Mouse (Mus musculus): Measurements from ENCODE around the gene Gm45521. TPM values are rescaled to one million over a fixed set of nuclear protein-coding genes. Genes with fewer than 3 reads are reported as not detected.

The Gm45521 gene
- total RNA-seq (2021): not detected
- long read RNA-seq, experiment 1: 0 reads
- long read RNA-seq, experiment 2: 0 reads

- TF ChIP-seq CTCF (IDR thresholded peaks at IDR 0.05): no peak
- no peak for DNase-seq (ENCODE audit: extremely low spot score in 1 of 2, low spot score in 2 of 2)
- H3K4me3 ChIP-seq: no peak within 1 kb of the TSS
- no peak within 1 kb of the TSS for H3K27ac ChIP-seq
- intact Hi-C loops (cut with DNase I): no loop called here
Observed at GRCm38 (mm10) chr14:7957049-7957448, at the start of gene Gm45521. Gm45521 (plus strand) TSS chr14:7957288.

GRCm38 (mm10) chr14:7909472-7909871, 47.6 kb upstream of the Gm45521 start:
- Histone ChIP-seq H3K4me3 (no peak overlapping the region), H3K27ac (no peak overlapping the region)
- no peak for DNase-seq (ENCODE audit: extremely low spot score in 1 of 2, low spot score in 2 of 2)
- TF ChIP-seq CTCF (IDR thresholded peaks at IDR 0.05): no peak
- intact Hi-C loops (cut with DNase I): no loop called here

- intact Hi-C loops (cut with DNase I): no loop called here
- no peak for DNase-seq (ENCODE audit: extremely low spot score in 1 of 2, low spot score in 2 of 2)
- no peak overlapping the region for H3K4me3 ChIP-seq
- no peak for TF ChIP-seq CTCF (IDR thresholded peaks at IDR 0.05)
- no peak overlapping the region for H3K27ac ChIP-seq
Observed at GRCm38 (mm10) chr14:7913842-7914241, 43.2 kb upstream of the Gm45521 start.

DNA sequence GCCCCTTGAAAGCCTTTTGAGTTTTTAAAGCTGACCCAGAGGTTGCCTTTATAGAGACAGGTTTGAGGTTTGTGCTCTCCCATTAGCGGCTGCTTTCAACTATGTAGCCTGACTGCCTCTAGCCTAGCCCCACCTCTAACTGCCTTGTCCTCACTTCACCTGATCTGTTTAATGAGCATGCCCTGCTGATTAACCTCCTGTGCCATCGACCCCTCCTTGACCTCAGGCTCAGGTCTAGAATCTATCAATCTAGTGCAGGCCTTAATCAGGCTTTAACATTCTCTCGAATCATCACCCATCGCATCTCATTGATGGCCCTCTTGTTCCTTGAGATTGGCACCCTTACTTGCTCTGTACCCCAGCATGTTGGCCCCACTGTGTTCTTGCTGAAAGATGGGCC, 42.6 kb upstream of the Gm45521 start:
- intact Hi-C loops (cut with DNase I): no loop called here
- Histone ChIP-seq H3K27ac (no peak overlapping the region), H3K4me3 (no peak overlapping the region)
- no peak for TF ChIP-seq CTCF (IDR thresholded peaks at IDR 0.05)
- no peak for DNase-seq (ENCODE audit: extremely low spot score in 1 of 2, low spot score in 2 of 2)

DNA sequence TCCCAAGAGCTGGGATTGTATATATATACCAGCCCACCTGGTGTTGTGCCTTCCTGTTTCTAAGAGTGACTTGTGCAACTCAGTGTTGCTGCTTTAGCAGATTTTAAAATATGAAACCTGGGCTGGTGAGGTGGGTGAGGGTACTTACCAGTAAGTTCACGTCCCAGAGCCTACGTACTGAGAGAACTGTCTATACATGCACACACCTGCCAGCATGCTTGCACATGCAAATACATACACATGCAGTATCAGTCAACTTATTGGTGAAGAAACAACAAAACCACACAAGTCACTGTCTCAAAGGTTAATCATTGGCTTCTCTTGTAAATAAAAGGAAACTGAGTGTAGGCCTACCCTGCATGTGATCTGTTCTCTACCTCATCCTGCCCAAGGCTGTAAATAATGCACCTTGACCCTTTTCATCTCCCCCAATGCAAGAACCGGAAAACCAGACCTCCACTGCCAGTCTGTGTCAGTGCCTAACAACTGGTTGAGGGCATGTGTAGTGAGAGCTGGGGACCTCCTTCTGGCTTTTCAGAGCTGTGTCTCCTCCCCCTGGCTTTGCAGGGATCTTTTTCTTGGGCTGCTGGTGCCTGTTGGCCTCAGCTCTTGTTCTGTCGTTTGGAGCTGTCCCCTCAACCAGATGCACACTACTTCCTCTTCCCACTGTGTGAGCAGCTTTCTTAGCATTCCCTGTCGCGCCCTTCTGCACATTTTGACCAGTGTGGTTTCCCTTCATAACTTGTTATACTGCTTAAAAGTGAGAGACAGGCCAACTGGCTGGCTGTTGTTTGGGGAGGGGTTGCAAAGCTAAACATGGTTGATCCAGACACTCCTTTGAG, 38.7 kb upstream of the Gm45521 start:
- H3K4me3 ChIP-seq: no peak overlapping the region
- no peak for TF ChIP-seq CTCF (IDR thresholded peaks at IDR 0.05)
- H3K27ac ChIP-seq: no peak overlapping the region
- intact Hi-C loops (cut with DNase I): no loop called here
- DNase-seq (ENCODE audit: extremely low spot score in 1 of 2, low spot score in 2 of 2): no peak

DNA sequence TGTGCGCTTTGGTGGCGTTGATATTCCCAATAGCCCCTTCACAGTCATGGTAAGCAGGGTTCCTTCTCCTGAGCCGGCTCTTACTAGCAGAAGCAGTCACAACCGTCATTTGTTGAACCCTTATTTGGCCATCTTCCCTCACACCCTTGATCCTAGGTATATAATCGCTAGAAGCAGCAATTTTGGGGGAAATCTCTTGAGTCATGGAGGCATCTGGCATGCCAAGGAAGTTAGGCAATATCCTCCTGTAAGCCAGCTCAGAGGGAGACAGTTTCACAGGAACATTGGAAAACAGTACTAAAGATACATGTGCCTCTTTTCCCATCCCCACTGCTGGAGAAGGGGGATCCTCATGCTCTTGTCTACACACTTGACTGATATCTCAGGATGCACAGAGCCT, 37.8 kb upstream of the Gm45521 start:
- TF ChIP-seq CTCF (IDR thresholded peaks at IDR 0.05): no peak
- Histone ChIP-seq H3K27ac (no peak overlapping the region), H3K4me3 (no peak overlapping the region)
- DNase-seq (ENCODE audit: extremely low spot score in 1 of 2, low spot score in 2 of 2): no peak
- intact Hi-C loops (cut with DNase I): no loop called here

- TF ChIP-seq CTCF (IDR thresholded peaks at IDR 0.05): no peak
- DNase-seq (ENCODE audit: extremely low spot score in 1 of 2, low spot score in 2 of 2): no peak
- intact Hi-C loops (cut with DNase I): loop anchor here (2.0 kb wide), 1 partner anchor 13 kb away; no protein-coding TSS in a partner anchor
- Histone ChIP-seq H3K27ac (no peak overlapping the region), H3K4me3 (no peak overlapping the region)
Observed at GRCm38 (mm10) chr14:7919921-7920320, 37.2 kb upstream of the Gm45521 start.

DNA sequence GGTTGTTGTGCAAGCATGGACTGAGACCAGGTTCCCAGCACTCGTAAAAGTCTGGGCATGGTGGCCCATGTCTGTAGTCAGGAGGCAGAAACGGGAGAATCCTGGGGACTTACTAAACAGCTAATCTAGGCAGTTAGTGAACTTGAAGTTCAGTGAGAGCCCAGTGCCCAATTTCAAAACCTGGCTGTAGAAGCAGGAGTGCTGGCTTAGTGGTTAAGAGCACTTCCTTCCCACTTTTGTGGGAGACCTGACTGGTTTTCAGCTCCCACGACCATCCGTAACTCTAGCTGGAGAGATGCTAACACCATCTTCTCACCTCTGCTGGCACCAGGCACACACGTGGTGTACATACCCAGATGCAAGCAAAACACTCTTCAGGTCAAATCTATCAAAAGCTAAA, 35.6 kb upstream of the Gm45521 start:
- Histone ChIP-seq H3K27ac (no peak overlapping the region), H3K4me3 (no peak overlapping the region)
- intact Hi-C loops (cut with DNase I): loop anchor here (2.0 kb wide), 1 partner anchor 15 kb away; no protein-coding TSS in a partner anchor
- no peak for TF ChIP-seq CTCF (IDR thresholded peaks at IDR 0.05)
- DNase-seq (ENCODE audit: extremely low spot score in 1 of 2, low spot score in 2 of 2): no peak

DNA sequence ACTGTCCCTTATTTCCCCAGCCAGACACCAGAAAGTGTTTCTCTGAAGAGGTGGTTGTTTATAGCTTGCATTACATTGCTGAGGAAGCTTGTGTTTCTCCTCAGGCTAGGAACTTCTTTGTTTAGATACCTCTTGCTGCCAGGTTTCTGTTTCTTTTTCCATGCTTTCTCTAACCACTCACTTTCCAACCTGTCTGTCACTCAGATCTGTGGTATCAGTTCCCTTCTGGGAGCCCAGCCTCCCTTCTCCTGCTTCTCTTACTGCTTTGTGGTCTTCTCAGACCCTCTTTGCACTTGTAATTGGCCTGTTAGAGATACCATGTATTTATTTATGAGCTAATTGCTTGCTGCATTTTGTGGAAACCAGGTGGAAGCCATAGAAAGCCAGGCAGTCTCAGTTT, 33.5 kb upstream of the Gm45521 start:
- intact Hi-C loops (cut with DNase I): no loop called here
- H3K4me3 ChIP-seq: no peak overlapping the region
- no peak for TF ChIP-seq CTCF (IDR thresholded peaks at IDR 0.05)
- no peak overlapping the region for H3K27ac ChIP-seq
- DNase-seq (ENCODE audit: extremely low spot score in 1 of 2, low spot score in 2 of 2): no peak

- H3K4me3 ChIP-seq: no peak overlapping the region
- DNase-seq (ENCODE audit: extremely low spot score in 1 of 2, low spot score in 2 of 2): no peak
- TF ChIP-seq CTCF (IDR thresholded peaks at IDR 0.05): no peak
- intact Hi-C loops (cut with DNase I): no loop called here
- H3K27ac ChIP-seq: no peak overlapping the region
Observed at GRCm38 (mm10) chr14:7928362-7928761, 28.7 kb upstream of the Gm45521 start.

GRCm38 (mm10) chr14:7929029-7929428, 28.1 kb upstream of the Gm45521 start:
- DNase-seq (ENCODE audit: extremely low spot score in 1 of 2, low spot score in 2 of 2): no peak
- Histone ChIP-seq H3K4me3 (no peak overlapping the region), H3K27ac (no peak overlapping the region)
- intact Hi-C loops (cut with DNase I): no loop called here
- TF ChIP-seq CTCF (IDR thresholded peaks at IDR 0.05): no peak

DNA sequence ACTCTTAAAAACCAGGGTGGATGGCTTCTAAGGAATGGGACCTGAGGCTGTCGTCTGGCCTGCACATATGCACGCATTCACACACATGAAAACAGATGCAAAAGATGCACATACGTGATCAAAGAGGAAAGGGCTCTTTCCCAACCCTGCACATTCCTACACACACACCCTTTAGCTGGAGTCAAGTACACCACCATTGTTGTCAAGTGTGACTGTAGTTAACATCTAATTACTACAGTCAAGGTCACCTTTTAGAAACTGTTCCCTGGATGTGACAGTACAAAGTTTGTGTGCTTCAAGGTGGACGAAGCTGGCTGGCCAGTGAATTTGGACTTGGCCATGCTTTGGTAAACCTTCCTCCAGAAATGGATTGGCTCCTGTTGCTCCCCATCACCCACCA, 24.9 kb upstream of the Gm45521 start:
- DNase-seq (ENCODE audit: extremely low spot score in 1 of 2, low spot score in 2 of 2): no peak
- Histone ChIP-seq H3K27ac (no peak overlapping the region), H3K4me3 (no peak overlapping the region)
- intact Hi-C loops (cut with DNase I): no loop called here
- peak; percentile 8 for TF ChIP-seq CTCF (IDR thresholded peaks at IDR 0.05)

DNA sequence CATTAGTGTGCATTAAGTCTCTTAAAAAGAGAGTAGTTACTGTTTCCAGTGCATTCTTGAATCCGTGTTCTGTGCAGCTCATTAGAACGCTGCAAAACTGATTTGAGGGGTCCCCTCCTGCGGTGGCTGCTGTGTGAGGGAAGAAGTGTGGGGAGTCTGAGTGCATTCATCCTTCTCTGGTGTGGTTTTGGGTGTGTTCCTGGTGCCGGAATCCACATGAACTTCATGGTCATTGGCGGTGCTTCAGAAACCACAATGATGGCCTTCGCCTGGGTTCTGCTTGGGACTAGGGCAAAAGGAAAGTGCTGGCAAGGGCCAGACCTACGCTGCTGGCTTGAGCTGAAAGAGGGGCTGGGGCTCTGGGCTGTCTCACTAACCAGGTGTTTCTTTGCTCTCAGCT, 22.9 kb upstream of the Gm45521 start:
- no peak for DNase-seq (ENCODE audit: extremely low spot score in 1 of 2, low spot score in 2 of 2)
- intact Hi-C loops (cut with DNase I): no loop called here

More for the DNA sequence above, 22.9 kb upstream of the Gm45521 start:
- no peak overlapping the region for H3K27ac ChIP-seq
- no peak overlapping the region for H3K4me3 ChIP-seq
- no peak for TF ChIP-seq CTCF (IDR thresholded peaks at IDR 0.05)

Measured in left cerebral cortex, adult 2 months (tissue).